Mouse (Mus musculus) CH12.LX (cell line): ENCODE measurements around the gene Ccdc194. TPM values are rescaled to one million over a fixed set of nuclear protein-coding genes. Genes with fewer than 3 reads are reported as not detected.

ENCODE experiments used
- DNase-seq: peaks from one replicate; pipeline ENCODE4 v3.0.0-alpha.2; 2013; ENCODE audit errors: extremely low read depth
- H3K27ac ChIP-seq: 2 replicates; pipeline ENCODE4 v1.5.1; 2012; ENCODE audit warnings: low read depth, mild to moderate bottlenecking, control low read depth, moderate library complexity; ENCODE audit not compliant: insufficient read depth
- H3K27me3 ChIP-seq: replicated peaks from 2 replicates; pipeline ENCODE3; 2012; ENCODE audit warnings: inconsistent platforms
- H3K36me3 ChIP-seq, 2 experiments: replicated peaks in 1 of 2; 2 replicates each; pipeline versions ENCODE3 to v1.6.1; 2012; ENCODE audit warnings: inconsistent platforms in 1 of 2, low read length in 1 of 2, mild to moderate bottlenecking in 1 of 2, mixed read lengths in 1 of 2, moderate library complexity in 1 of 2; ENCODE audit not compliant: control insufficient read depth in 1 of 2, insufficient read depth in 1 of 2
- H3K4me1 ChIP-seq, 2 experiments: 2 replicates each; pipeline ENCODE4 v1.6.1; 2012; ENCODE audit warnings: inconsistent platforms in 1 of 2, moderate library complexity in 1 of 2; ENCODE audit not compliant: insufficient read depth in 2 of 2, control insufficient read depth in 1 of 2
- H3K4me2 ChIP-seq: 2 replicates; pipeline ENCODE4 v1.6.1; 2012; ENCODE audit warnings: low read depth, mild to moderate bottlenecking, control low read depth; ENCODE audit not compliant: poor library complexity, insufficient read depth, severe bottlenecking
- H3K4me3 ChIP-seq, 3 experiments: fragments of 150-350 bp in 1 of 3; sonication (generic) in 1 of 3; replicated peaks in 1 of 3; 2 replicates each; pipeline versions ENCODE3 to v1.5.1; 2011 to 2012; ENCODE audit warnings: low read depth in 2 of 3, low read length in 2 of 3, mild to moderate bottlenecking in 2 of 3, moderate library complexity in 2 of 3, control low read depth in 1 of 3, improper control_type of control experiment in 1 of 3, inconsistent platforms in 1 of 3, mixed read lengths in 1 of 3; ENCODE audit not compliant: poor library complexity in 1 of 3
- H3K79me2 ChIP-seq: replicated peaks from 2 replicates; pipeline ENCODE4 v1.6.1; 2012; ENCODE audit warnings: mild to moderate bottlenecking, moderate library complexity; ENCODE audit not compliant: control insufficient read depth, poor library complexity, insufficient read depth, severe bottlenecking; ENCODE audit errors: extremely low read depth
- H3K9ac ChIP-seq: 2 replicates; pipeline ENCODE4 v1.6.1; 2012; ENCODE audit warnings: low read depth, mild to moderate bottlenecking, control low read depth, moderate library complexity; ENCODE audit not compliant: insufficient read depth
- H3K9me3 ChIP-seq: replicated peaks from 2 replicates; pipeline ENCODE3; 2012; ENCODE audit warnings: low read length, inconsistent platforms, mixed read lengths
- BHLHE40 ChIP-seq: IDR thresholded peaks from 2 replicates; pipeline ENCODE4 v1.6.1; 2011; ENCODE audit warnings: mild to moderate bottlenecking, low read depth, low read length, improper control_type of control experiment
- CHD2 ChIP-seq: IDR thresholded peaks from 2 replicates; pipeline ENCODE4 v1.6.1; 2011; ENCODE audit warnings: low read length, improper control_type of control experiment
- ELF1 ChIP-seq: IDR thresholded peaks from 2 replicates; pipeline ENCODE4 v1.6.1; 2014; ENCODE audit warnings: low read depth, mild to moderate bottlenecking, inconsistent platforms, low read length, improper control_type of control experiment
- KAT2A ChIP-seq: IDR thresholded peaks from 2 replicates; pipeline ENCODE4 v1.6.1; 2012; ENCODE audit warnings: low read length, improper control_type of control experiment, inconsistent platforms; ENCODE audit not compliant: insufficient replicate concordance
- MEF2A ChIP-seq: IDR thresholded peaks from 2 replicates; pipeline ENCODE4 v1.6.1; 2014; ENCODE audit warnings: low read depth, mild to moderate bottlenecking, inconsistent platforms, low read length, improper control_type of control experiment, borderline replicate concordance
- MYC ChIP-seq: IDR thresholded peaks from 2 replicates; pipeline ENCODE4 v1.6.1; 2011; ENCODE audit warnings: low read depth, mild to moderate bottlenecking, improper control_type of control experiment, low read length
- PAX5 ChIP-seq: IDR thresholded peaks from 2 replicates; pipeline ENCODE4 v1.6.1; 2012; ENCODE audit warnings: low read length, inconsistent platforms, mixed read lengths
- POLR2A ChIP-seq: IDR thresholded peaks from 2 replicates; pipeline ENCODE4 v1.6.1; 2011; ENCODE audit warnings: low read depth, mild to moderate bottlenecking, improper control_type of control experiment, low read length
- UBTF ChIP-seq: IDR thresholded peaks from 2 replicates; pipeline ENCODE4 v1.6.1; 2012; ENCODE audit warnings: low read depth, mild to moderate bottlenecking, inconsistent platforms, low read length, improper control_type of control experiment, moderate library complexity
- USF1 ChIP-seq: IDR thresholded peaks from 2 replicates; pipeline ENCODE4 v1.6.1; 2014; ENCODE audit warnings: low read depth, mild to moderate bottlenecking, inconsistent platforms, low read length, improper control_type of control experiment
- ZKSCAN1 ChIP-seq: IDR thresholded peaks from 2 replicates; pipeline ENCODE4 v1.6.1; 2012; ENCODE audit warnings: low read depth, inconsistent platforms, low read length, improper control_type of control experiment, borderline replicate concordance
- ZMIZ1 ChIP-seq: IDR thresholded peaks from 2 replicates; pipeline ENCODE4 v1.6.1; 2012; ENCODE audit warnings: low read depth, mild to moderate bottlenecking, inconsistent platforms, low read length, improper control_type of control experiment
- ZNF384 ChIP-seq: IDR thresholded peaks from 2 replicates; pipeline ENCODE4 v1.6.1; 2012; ENCODE audit warnings: low read depth, low read length, improper control_type of control experiment, inconsistent platforms
- dilution Hi-C: fragments of 300-500 bp; cut with MboI; formaldehyde crosslinking; loops from 2 replicates; pipeline ENCODE4 v1.14.3; 2020; ENCODE audit warnings: low sequenced_read_pairs; ENCODE audit not compliant: extremely low pct_unique_long_range_greater_than_20kb, extremely low pct_ligation_motif_present
- in situ Hi-C: fragments of 300-500 bp; cut with MboI; formaldehyde crosslinking; loops from 3 replicates; pipeline ENCODE4 v1.14.3; 2019; ENCODE audit warnings: low sequenced_read_pairs, low pct_ligation_motif_present, low pct_unique_long_range_greater_than_20kb, mixed read lengths
- polyA plus RNA-seq: library from polyadenylated mRNA; unstranded; fragments of >175 nt; gene quantifications from 2 replicates; pipeline ENCODE4 v1.2.1, GENCODE M21; 2012; ENCODE audit warnings: low read depth; ENCODE audit not compliant: insufficient read length
- total RNA-seq, 2 experiments: library from RNA; depleted of rRNA; stranded (reverse); fragments of 300-350 nt in 1 of 2; fragments of >200 nt in 1 of 2; gene quantifications; 2 replicates each; pipeline ENCODE4 v1.2.3; 2012 to 2014

The Ccdc194 gene
- total RNA-seq (2012; rRNA removed) (not detected in 2 replicates), total RNA-seq (2014; rRNA removed) (not detected in 2 replicates), polyA plus RNA-seq (not detected in 2 replicates)

DNA sequence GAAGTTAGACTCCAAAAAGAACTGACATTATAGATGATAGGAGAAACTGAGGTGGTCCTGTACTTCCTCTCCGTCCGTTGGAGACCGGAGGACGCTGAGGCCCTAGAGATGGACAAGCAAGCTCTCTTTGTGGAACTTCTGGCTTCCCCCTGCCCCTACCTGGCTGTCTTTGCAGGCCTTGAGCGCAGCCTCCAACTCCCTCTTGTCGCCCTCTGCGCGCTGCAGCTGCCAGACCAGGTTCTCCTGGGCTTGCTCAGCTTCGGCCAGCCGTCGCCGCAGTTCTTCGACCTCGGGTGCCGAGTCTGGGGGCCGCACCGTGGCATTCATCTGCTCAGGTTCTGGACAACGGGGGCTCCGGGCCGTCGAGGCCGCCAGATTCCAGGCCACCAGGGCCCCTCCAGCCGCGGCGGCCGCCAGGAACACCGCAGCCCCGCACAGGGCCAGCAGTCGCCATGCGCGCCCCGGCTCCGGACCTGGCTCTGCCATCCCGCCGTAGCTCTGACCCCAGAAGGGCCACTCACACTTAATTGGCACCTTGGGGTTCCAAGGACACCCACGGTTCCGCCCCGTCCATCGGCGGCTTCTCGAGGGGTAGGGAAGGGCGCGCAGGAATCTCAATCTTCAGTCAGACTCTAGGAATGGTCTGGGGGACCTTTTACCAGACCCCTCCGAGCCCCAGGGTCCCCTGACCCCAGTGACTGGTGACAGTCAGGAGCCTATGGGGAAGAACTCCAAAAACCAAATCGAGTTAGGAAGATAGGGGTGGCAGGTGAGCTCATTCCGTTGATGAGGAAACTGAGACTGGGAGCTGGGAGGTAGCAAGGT is at the start of gene Ccdc194:
Ccdc194 (minus strand) TSS at position 486 of the 825 bp plus-strand sequence.
- dilution Hi-C loops, result no loop called here
- Histone ChIP-seq H3K79me2 (no peaks in the 10 kb centered on the region), H3K4me2 (no peak within 1 kb of the TSS), H3K9ac (no peak within 1 kb of the TSS), H3K4me3 (no peak within 1 kb of the TSS), H3K36me3 (no peaks in the 10 kb centered on the region), H3K27ac (no peak within 1 kb of the TSS), H3K27me3 (no peaks in the 10 kb centered on the region), H3K9me3 (no peaks in the 10 kb centered on the region), H3K4me1 (peaks cover 28 to 51% of the 10 kb centered on the region in 2 experiments)
- in situ Hi-C loops, result no loop called here
- no peak for DNase-seq
- TF ChIP-seq BHLHE40 (no peak), CHD2 (no peak), ZKSCAN1 (no peak)

DNA sequence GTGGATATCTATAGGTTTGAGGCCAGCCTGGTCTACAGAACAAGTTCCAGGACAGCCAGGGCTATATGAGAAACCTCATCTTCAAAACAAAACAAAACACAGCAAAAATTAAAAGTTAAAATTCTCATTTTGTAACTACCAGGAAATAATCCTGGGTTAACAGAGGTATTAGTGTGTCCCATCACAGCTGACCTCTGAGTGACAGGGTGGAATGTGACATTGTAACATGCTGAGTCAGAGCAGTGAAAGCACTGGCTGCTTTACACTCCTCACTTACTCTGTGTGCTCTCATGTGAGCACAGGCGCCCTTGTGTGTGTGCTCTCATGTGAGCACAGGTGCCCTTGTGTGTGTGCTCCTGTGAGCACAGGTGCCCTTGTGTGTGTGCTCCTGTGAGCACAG is 49.5 kb upstream of the Ccdc194 start:
- Histone ChIP-seq H3K27ac (no peak overlapping the region), H3K4me1 (peaks cover 11 to 13% of the 10 kb centered on the region in 2 experiments), H3K4me3 (no peak overlapping the region), H3K27me3 (peaks cover 2% of the 10 kb centered on the region), H3K9me3 (no peaks in the 10 kb centered on the region), H3K9ac (no peak overlapping the region), H3K79me2 (no peaks in the 10 kb centered on the region), H3K4me2 (no peak overlapping the region), H3K36me3 (no peaks in the 10 kb centered on the region)
- TF ChIP-seq PAX5 (no peak), KAT2A (no peak), MYC (no peak), ZMIZ1 (no peak), POLR2A (no peak), UBTF (no peak), ZNF384 (no peak), MEF2A (no peak)
- dilution Hi-C loops, result no loop called here
- no peak for DNase-seq
- in situ Hi-C loops, result no loop called here

GRCm38 (mm10) chr8:71574426-71574825 is 48.9 kb upstream of the Ccdc194 start:
- no peak for DNase-seq
- peaks cover 2% of the 10 kb centered on the region for H3K27me3 ChIP-seq
- dilution Hi-C loops (no loop called here), in situ Hi-C loops (no loop called here)
- TF ChIP-seq ELF1 (no peak), USF1 (no peak)
- H3K9ac ChIP-seq, result no peak overlapping the region
- peaks cover 10 to 11% of the 10 kb centered on the region in 2 experiments for H3K4me1 ChIP-seq
- no peak overlapping the region for H3K27ac ChIP-seq
- no peak overlapping the region for H3K4me2 ChIP-seq
- no peak overlapping the region for H3K4me3 ChIP-seq
- H3K79me2 ChIP-seq, result no peaks in the 10 kb centered on the region
- H3K36me3 ChIP-seq, result no peaks in the 10 kb centered on the region
- H3K9me3 ChIP-seq, result no peaks in the 10 kb centered on the region
